Mouse (Mus musculus) layer of hippocampus, adult 2 months (tissue): ENCODE data around the gene Ssxb9. TPM values are rescaled to one million over a fixed set of nuclear protein-coding genes. Genes with fewer than 3 reads are reported as not detected.
"Not testable (repeated sequence)": the region's sequence is repeated elsewhere in the genome, so short reads cannot be mapped to it uniquely, and the experiment has no call there.

Experiments used
- DNase-seq, 2 experiments: peaks; one replicate each; pipeline ENCODE4 v3.0.0; 2022; ENCODE audit warnings: low spot score in 2 of 2
- H3K27ac ChIP-seq: fragments of 200-600 bp; 2 replicates; pipeline ENCODE4 v1.8.1; 2022
- H3K4me3 ChIP-seq: fragments of 200-600 bp; 2 replicates; pipeline ENCODE4 v1.8.1; 2022; ENCODE audit warnings: mild to moderate bottlenecking
- CTCF ChIP-seq: fragments of 200-600 bp; conservative IDR thresholded peaks from 2 replicates; pipeline ENCODE4 v1.8.1; 2022; ENCODE audit warnings: antibody characterized with exemption, mild to moderate bottlenecking, moderate library complexity
- long read RNA-seq, 2 experiments: library from polyadenylated mRNA; stranded (forward); transcript quantifications; one replicate each; pipeline ENCODE4 v2.0.0; 2021; ENCODE audit warnings: borderline mapping rate in 2 of 2
- total RNA-seq, 2 experiments: library from RNA; stranded (reverse); gene quantifications; 2 replicates each; pipeline ENCODE4 v1.2.3; 2021

The Ssxb9 gene
- total RNA-seq = not detected
- long read RNA-seq, experiment 1 = 0 reads
- long read RNA-seq, experiment 2 = 0 reads

DNA sequence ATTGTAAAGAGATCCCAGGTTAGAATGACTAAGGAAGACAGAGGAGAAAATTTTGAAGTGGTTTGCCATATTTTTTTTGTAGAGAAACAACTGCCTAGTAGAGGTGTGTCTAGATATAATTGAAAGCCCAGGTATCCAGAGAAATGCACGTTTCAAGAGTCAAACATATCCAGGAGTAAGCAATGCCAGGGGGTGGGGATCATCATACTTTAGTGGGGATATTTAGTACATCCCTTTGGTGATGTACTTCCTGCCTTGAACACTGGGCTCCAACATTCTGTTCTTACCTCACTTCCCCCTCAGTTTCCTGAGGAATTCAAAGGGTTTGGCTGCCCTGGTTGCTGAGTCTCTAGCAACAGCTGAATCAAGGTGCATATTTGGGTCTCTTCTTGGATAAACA is at the start of gene Ssxb9:
Gene Ssxb9, plus strand, starts transcription at position 301 of the 400 bp plus-strand sequence.
- H3K27ac ChIP-seq, H3K4me3 ChIP-seq, DNase-seq: not testable (repeated sequence)

DNA sequence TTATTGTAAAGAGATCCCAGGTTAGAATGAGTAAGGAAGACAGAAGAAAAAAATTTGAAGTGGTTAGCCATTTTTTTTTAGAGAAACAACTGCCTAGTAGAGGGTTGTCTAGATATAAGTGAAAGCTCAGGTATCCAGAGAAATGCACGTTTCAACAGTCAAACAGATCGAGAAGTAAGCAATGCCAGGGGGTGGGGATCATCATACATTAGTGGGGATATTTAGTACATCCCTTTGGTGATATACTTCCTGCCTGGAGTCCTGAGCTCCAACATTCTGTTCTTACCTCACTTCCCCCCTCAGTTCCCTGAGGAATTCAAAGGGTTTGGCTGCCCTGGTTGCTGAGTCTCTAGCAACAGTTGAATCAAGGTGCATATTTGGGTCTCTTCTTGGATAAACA is 39.7 kb upstream of the Ssxb9 start, which contains the start of gene Ssxb10:
Gene Ssxb10, plus strand, starts transcription at position 301 of the 400 bp plus-strand sequence.
- TF ChIP-seq CTCF = no peak
- Histone ChIP-seq H3K27ac (no peak within 1 kb of the TSS), H3K4me3 (no peak within 1 kb of the TSS)
- DNase-seq = no peak

DNA sequence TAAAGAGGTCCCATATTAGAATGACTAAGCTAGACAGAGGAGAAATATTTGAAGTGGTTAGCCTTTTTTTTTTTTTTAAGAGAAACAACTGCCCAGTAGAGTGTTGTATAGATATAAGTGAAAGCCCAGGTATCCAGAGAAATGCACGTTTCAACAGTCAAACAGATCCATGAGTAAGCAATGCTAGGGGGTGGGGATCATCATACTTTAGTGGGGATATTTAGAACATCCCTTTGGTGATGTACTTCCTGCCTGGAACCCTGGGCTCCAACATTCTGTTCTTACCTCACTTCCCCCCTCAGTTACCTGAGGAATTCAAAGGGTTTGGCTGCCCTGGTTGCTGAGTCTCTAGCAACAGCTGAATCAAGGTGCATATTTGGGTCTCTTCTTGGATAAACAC is 46.2 kb downstream of the Ssxb9 start, which contains the start of gene Ssxb1:
Gene Ssxb1, plus strand, starts transcription at position 301 of the 400 bp plus-strand sequence.
- not testable (repeated sequence) for H3K4me3 ChIP-seq, DNase-seq

More for the DNA sequence above, 46.2 kb downstream of the Ssxb9 start, which contains the start of gene Ssxb1:
- not testable (repeated sequence) for H3K27ac ChIP-seq

Other genes with a start within 250 kb of the Ssxb9 start
- 100 to 1,000 TPM; 208 to 235 TPM for gene Wdr13, start 234.1 kb upstream of the Ssxb9 start, total RNA-seq
- 100 to 1,000 TPM; 111 to 133 TPM for gene Rbm3, start 221.1 kb upstream of the Ssxb9 start, total RNA-seq
- gene Tbc1d25, start 190.8 kb upstream of the Ssxb9 start, total RNA-seq = 10 to 100 TPM; 13.5 to 13.6 TPM
- 10 to 100 TPM; 28.5 to 32.5 TPM for gene Ebp, start 173.5 kb upstream of the Ssxb9 start, total RNA-seq
- gene Porcn, start 160.5 kb upstream of the Ssxb9 start, total RNA-seq = 100 to 1,000 TPM; 102 to 113 TPM
- gene Ftsj1, start 114.6 kb upstream of the Ssxb9 start, total RNA-seq = 10 to 100 TPM; 24.2 to 27.0 TPM
- 1 to 10 TPM; 5.0 to 7.6 TPM for gene Slc38a5, start 95.8 kb upstream of the Ssxb9 start, total RNA-seq
- not detected for gene Ssxb10, start 39.6 kb upstream of the Ssxb9 start, total RNA-seq
- not detected for gene Ssxb1, start 46.3 kb downstream of the Ssxb9 start, total RNA-seq
- not detected for gene Ssxb2, start 94.7 kb downstream of the Ssxb9 start, total RNA-seq
- gene Gm14459, start 158.0 kb downstream of the Ssxb9 start, total RNA-seq = not detected
- not detected for gene Ssxb6, start 181.3 kb downstream of the Ssxb9 start, total RNA-seq
- gene Ssxb3, start 224.8 kb downstream of the Ssxb9 start, total RNA-seq = not detected